Mouse (Mus musculus) G1E-ER4 (cell line): ENCODE measurements around the gene Prss12. TPM values are rescaled to one million over a fixed set of nuclear protein-coding genes. Genes with fewer than 3 reads are reported as not detected.

ENCODE experiments used
- GATA1 ChIP-seq: IDR thresholded peaks from one replicate; pipeline ENCODE4 v1.8.0; 2012; ENCODE audit warnings: low read length, inconsistent platforms
- polyA plus RNA-seq: library from polyadenylated mRNA; stranded (reverse); fragments of >175 nt; gene quantifications from 2 replicates; pipeline ENCODE4 v1.2.3, GENCODE M21; 2012

Prss12 gene
- polyA plus RNA-seq, result not detected in 2 replicates

DNA sequence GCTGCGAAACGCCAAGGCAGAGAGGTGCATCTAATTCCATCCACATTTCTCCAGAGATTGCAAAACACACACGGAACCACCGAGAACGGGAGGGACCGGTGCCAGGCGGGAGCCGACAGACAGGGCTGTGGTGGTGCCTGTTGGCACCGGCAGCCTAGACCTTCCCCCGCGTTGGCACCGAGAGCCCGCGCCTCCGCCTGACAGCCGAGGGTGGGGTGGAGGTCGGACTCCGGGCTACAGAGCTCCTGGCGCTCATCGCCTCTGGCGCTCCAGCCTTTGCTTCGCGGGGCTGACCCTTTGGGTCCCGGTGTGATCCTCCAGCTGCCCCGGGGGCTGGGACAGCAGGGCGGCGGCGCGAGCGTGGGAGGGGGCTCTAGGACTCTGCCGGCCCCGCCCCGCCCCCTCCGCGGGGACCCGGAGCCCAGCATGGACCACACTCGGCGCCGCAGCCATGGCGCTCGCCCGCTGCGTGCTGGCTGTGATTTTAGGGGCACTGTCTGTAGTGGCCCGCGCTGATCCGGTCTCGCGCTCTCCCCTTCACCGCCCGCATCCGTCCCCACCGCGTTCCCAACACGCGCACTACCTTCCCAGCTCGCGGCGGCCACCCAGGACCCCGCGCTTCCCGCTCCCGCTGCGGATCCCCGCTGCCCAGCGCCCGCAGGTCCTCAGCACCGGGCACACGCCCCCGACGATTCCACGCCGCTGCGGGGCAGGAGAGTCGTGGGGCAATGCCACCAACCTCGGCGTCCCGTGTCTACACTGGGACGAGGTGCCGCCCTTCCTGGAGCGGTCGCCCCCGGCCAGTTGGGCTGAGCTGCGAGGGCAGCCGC is at the start of gene Prss12:
TSS of gene Prss12 (plus strand) at position 206 of the 830 bp plus-strand sequence.
- no peak for TF ChIP-seq GATA1

DNA sequence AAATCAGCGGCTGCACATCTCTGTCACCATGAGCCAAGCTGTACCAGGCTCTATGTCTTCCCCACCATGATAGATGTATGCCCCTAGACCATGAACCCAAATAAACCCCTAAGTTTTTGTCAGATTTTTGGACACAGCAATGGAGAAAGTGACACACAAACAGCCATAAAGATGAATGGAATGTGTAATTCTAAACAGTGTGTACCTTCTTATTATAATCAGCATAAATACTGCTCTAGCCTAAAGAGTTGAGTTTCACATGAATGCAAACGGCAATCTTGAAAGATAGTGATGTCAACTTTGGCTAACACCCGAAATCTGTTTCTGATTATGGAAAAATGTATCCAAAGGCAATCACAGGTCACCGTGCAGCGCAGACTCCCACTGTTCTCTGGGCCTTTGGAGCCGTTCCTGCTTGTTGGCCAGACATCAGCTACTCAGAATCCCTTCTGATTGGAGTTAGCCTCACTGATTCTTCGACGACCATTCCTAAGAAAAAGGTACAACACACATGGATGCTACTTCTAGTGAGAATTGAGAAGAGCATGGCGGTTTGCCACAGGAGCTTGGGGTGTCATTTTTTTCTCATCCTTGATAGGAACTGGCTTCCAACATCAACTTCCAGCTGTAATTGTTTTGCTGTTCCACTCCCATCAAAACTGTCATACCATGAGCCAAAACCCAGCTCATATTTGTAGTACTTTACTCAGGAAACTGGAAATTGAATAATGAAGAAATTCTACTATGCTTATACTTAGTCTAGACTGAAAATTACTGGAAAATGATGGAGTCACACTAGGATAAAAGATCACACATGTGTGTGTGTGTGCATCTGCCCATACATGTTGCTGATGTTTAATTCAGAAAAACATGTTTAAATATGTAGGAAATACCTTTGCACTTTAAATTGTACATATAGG is 48.9 kb upstream of the Prss12 start:
- no peak for TF ChIP-seq GATA1

DNA sequence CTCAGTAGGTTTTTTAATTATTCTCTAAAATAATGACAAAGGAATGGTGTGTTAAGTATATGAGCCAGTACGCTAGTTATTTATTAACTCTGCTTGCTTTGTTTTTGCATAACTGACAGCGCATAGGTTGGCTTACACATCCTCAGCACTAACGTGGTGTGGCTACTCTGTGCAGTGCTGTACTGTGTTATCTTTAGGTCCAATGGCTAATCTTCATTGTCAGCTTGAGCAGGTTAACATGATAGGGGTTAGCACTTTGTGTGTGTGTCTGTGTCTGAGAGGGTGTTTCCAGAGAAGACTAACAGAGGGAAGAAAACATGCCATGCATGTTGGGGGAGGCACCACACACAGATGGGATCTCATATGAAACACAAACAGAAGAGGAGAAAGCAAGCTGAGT is 41.8 kb upstream of the Prss12 start:
- TF ChIP-seq GATA1, result no peak

DNA sequence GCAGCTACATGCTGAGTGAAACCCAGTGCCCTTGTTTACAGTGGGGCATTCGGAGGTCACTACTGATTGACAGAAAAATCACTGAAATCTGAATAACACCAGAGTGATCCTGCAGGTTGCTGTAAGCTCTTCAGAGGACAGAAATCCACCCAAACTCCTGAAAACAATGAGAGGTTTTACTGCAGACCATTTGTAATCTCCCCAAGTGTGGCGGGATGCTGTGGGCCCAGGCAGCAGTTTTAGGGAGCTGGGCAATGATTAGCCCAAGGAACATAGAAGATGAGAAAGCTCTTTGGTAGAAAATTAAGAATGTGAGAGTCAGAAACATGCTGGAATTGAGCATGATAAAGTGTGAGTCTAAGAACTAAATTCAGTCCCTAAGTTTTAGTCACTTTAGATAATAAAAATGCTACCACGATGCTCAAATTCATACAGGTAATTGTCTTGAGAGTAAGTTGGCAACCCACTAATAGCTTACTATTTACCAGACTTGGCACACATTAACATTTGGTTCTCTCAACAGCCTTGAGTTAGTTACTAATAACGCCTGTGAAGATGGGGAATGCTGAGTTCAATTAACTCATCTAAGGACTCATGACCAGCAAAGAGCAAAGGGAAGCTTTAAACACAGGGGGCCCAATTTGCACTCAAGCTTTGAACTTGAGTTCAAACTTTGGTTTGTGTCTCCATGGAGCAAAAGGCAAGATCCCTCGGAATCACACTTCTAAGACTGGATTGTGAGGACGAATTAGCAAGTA is 34.7 kb upstream of the Prss12 start:
- TF ChIP-seq GATA1, result no peak

- no peak for TF ChIP-seq GATA1
Observed at GRCm38 (mm10) chr3:123413173-123413572, 33.5 kb upstream of the Prss12 start.

- no peak for TF ChIP-seq GATA1
Observed at GRCm38 (mm10) chr3:123425647-123426046, 21.1 kb upstream of the Prss12 start.

- TF ChIP-seq GATA1, result no peak
Observed at GRCm38 (mm10) chr3:123428005-123428404, 18.7 kb upstream of the Prss12 start.

- no peak for TF ChIP-seq GATA1
Observed at GRCm38 (mm10) chr3:123429597-123430458, 16.9 kb upstream of the Prss12 start.

GRCm38 (mm10) chr3:123431951-123432674 is 14.6 kb upstream of the Prss12 start:
- TF ChIP-seq GATA1, result no peak

DNA sequence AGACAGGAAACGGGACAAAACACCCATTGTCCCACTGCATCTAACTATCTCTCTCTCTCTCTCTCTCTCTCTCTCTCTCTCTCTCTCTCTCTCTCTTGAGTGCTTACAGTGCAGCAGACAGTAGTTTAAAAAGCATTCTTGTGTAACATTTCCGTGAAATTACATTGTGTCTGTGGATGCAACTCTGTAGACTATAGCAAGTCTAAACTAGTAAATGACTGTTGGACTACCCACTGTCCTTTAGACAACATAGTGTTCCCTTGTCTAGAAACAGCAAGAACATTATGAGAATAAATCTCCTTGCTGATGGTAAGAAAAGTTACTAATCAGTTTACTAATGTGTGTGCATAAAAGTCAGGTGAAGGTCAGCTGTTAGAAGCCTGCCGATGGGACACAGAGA is 13.4 kb upstream of the Prss12 start:
- no peak for TF ChIP-seq GATA1

GRCm38 (mm10) chr3:123437608-123438007 is 9.1 kb upstream of the Prss12 start:
- no peak for TF ChIP-seq GATA1

DNA sequence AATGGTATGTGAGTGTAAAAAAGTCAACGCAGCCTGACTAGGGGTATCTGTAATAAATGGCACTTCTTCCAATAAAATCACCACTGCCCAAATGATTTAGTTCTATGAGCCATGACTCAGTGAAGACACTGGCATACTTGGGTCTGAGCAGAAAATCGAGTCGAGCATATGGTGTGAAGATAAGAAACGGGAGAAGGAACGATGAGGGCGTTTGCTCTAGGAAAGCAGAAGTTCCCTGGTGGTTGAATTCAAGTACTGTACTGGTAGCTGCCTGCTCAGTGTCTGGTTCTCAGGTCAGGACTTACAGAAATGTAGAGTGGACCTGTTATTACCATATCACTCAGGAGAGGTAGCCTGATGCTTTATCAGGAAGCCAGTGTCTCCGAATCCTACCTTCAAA is 6.2 kb upstream of the Prss12 start:
- no peak for TF ChIP-seq GATA1

DNA sequence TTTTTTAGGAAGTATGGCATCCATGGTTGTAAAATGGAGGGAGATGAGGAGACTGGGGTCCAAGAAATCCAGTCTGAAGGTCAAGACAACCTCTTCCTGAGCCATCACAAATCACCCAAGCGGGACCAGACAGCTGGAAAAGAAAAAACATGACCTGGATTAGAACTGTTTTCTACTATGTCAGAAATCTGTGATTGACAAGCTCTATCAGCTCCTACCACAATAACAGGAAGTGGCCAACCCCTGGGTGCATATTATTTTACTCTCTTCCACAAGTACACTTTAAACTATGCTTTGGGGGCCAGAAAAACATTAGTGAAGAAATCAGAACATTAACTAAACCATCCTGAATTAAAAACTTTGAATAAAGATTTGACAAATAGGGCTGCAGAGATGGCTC is 2.2 kb upstream of the Prss12 start:
- TF ChIP-seq GATA1, result no peak

- no peak for TF ChIP-seq GATA1
Observed at GRCm38 (mm10) chr3:123447538-123448059, 886 bp downstream of the Prss12 start.
